Mouse (Mus musculus) cerebellum, adult 2 months (tissue): ENCODE measurements at regions not wholly inside any gene's neighbourhood (a gene's known extent, or its start where the extent isn't known, plus 50 kb on each side); places are given as distances from the start of the nearest gene placed in this dataset.

Source experiments
- CTCF ChIP-seq: fragments of 200-500 bp; IDR thresholded peaks from 2 replicates; pipeline ENCODE4 v1.5.1; 2011; ENCODE audit warnings: low read depth, mild to moderate bottlenecking, control low read depth, low read length, moderate library complexity, borderline replicate concordance; ENCODE audit not compliant: insufficient read depth
- POLR2A ChIP-seq: fragments of 200-500 bp; IDR thresholded peaks from 2 replicates; pipeline ENCODE4 v1.6.1; 2011; ENCODE audit warnings: low read length, control low read depth, borderline replicate concordance; ENCODE audit not compliant: insufficient read depth

DNA sequence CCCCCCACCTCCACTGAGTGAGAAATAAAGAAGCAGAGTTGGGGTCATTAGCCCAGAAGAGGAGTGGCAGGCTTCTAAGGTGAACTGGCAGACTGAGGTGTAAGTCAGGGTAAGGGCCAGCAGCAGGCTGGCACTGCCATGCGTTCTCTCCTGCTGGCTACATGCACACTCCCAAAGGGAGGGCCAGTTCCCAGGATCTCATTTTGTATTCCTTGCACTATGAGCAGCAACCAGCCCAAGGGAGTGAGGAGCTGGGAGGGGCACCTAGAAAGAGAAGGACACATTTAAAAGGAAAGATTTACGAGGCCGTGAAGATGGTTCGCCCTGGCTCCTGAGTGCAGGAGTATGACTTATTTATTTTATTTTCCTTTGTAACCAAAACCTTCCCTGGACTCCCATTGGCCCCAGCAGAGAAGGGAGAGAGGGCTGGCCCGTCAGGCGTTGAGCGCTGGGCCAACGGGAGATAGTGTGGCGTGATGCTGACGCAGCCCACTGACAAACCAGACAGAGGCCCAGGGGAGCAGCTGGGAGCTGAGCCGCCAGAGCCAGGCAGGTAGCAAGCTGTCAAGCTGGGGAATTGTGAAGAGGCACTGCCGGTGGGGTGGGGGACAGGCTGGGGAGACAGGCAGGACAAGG, 166.8 kb upstream of the Klf7 start:
- TF ChIP-seq CTCF: no peak
- TF ChIP-seq POLR2A: no peak
